Mouse (Mus musculus) liver, postnatal 0 days (tissue): ENCODE data around the gene Tmem86a.

Experiments used
- CTCF ChIP-seq: sonication (generic); IDR thresholded peaks from 2 replicates; pipeline ENCODE4 v1.5.1; 2016; ENCODE audit warnings: antibody characterized with exemption, low read depth
- EP300 ChIP-seq: IDR thresholded peaks from 2 replicates; pipeline ENCODE4 v1.6.1; 2016; ENCODE audit warnings: antibody characterized with exemption, low read depth, mild to moderate bottlenecking

DNA sequence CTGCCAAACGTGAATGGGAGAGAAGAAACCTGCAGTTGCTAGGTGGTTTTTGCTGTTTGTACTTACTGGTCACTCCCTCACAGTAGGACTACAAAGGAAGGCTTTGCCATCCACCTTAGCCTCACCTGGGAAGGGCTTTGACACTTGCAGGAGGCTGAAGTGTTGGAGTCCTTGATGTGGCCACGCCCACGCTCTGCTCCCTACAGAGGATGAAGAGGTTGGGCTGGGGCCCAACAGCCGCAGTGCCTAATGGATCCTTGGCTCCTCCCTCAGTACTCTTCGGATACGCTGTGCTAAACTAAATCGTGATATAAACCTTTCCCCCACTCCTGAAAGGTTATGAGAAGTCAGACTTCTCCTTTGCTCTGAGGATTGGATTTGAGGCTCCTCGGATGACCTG is 29.4 kb upstream of the Tmem86a start:
- no peak for TF ChIP-seq CTCF
- TF ChIP-seq EP300, result no peak
